Mouse (Mus musculus): ENCODE data around the gene Gpr150.

DNA sequence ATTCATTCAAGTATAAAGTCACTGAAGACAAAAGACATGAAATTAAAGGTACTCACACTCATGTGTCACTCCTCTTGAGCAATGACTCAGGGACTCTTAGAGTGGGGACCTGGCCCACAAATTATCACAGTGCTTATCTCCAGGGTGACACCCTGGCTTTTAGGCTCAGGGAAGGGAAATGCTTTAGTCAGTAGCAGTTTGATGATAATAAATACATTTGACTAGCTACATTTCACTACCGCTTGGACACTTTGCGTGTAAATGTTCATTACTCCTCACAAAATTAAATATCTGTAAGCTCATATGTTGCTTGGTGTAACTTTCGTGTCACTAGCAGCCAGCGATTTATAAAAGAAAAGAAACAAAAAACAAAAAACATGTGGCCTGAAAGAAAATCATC lies 39.3 kb downstream of the Gpr150 start:
- no peak; the same call in 1 of the 2 replicates for TF ChIP-seq POLR2A (IDR thresholded peaks at IDR 0.05; ENCODE audit: low read depth, low read length)
- TF ChIP-seq RAD21 (IDR thresholded peaks at IDR 0.05; ENCODE audit: low read depth, low read length) = no peak
- TF ChIP-seq CTCF (conservative IDR thresholded peaks at IDR 0.05 in 1 of 2, IDR thresholded peaks at IDR 0.05 in 1 of 2; ENCODE audit: low read depth in 2 of 2, low read length in 2 of 2) = no peak

Measured in CH12.LX (cell line).